Mouse (Mus musculus): ENCODE data around the gene Klhl2.

Gene Klhl2

GRCm38 (mm10) chr8:64690306-64690705 is 159.5 kb downstream of the Klhl2 start:
- no peak for DNase-seq
